Mouse (Mus musculus): ENCODE results near the gene Rora.
A peak's percentile ranks its signal among the peaks of the same experiment; 100 is the strongest.

DNA sequence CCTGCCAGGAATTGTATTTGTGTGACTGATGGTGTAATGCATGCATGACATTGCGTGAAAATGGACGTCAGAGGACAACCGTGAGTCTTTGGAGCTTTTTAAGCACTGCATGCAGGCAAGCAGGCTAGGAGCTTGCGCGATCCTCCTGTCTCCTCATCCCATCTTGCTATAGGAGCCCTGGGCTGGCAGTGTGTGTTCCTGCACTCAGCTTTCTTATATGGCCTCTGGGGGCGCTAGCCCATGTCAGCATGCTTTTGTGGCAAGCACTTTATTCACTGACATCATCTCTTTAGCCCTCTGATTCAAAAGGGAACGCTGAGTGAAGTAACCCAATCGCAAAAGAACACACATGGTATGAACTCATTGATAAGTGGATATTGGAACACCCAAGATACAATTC, 105.7 kb downstream of the Rora start:
- TF ChIP-seq POLR2A (IDR thresholded peaks at IDR 0.05; ENCODE audit: borderline replicate concordance, control insufficient read depth, low read depth, low read length) (no peak), CTCF (IDR thresholded peaks at IDR 0.05; ENCODE audit: control insufficient read depth, insufficient read depth, low read length) (0 out of 2 replicates have a peak, but pooled peaks have one; percentile 7)
